Mouse (Mus musculus) adrenal gland (tissue): ENCODE measurements around the gene Tmem243.

Experiments
- intact Hi-C: fragments of 180-260 bp; cut with DNase I; formaldehyde crosslinking; loops from one replicate; pipeline ENCODE4 v1.15.1; 2025
- long read RNA-seq, 2 experiments: library from polyadenylated mRNA; unstranded; transcript quantifications; one replicate each; pipeline ENCODE4 v2.0.0; 2020; ENCODE audit warnings: borderline replicate concordance in 1 of 2; ENCODE audit not compliant: insufficient replicate concordance in 1 of 2

The Tmem243 gene
- long read RNA-seq, experiment 1, full-length matches to known transcripts, result 11 of 19 reads
- long read RNA-seq, experiment 1, partial matches to known transcripts, result 5 of 19 reads
- long read RNA-seq, experiment 1, other reads (novel, unspliced or antisense), result 3 of 19 reads
- long read RNA-seq, experiment 2, full-length matches to known transcripts, result 15 of 17 reads
- long read RNA-seq, experiment 2, partial matches to known transcripts, result 2 of 17 reads
- long read RNA-seq, experiment 2, other reads (novel, unspliced or antisense), result 0 of 17 reads

GRCm38 (mm10) chr5:9100207-9100848 is at the start of gene Tmem243:
Tmem243 (plus strand) TSS chr5:9100668.
- intact Hi-C loops, result no loop called here

GRCm38 (mm10) chr5:9056020-9056660 is 44.3 kb upstream of the Tmem243 start:
- intact Hi-C loops, result no loop called here

GRCm38 (mm10) chr5:9057277-9057879 is 43.1 kb upstream of the Tmem243 start:
- intact Hi-C loops, result no loop called here

GRCm38 (mm10) chr5:9059303-9060023 is 41.0 kb upstream of the Tmem243 start:
- intact Hi-C loops, result loop anchor here (10.0 kb wide), 2 partner anchors 55 to 365 kb away; no protein-coding TSS in a partner anchor

- intact Hi-C loops, result loop anchor here (10.0 kb wide), 2 partner anchors 55 to 365 kb away; no protein-coding TSS in a partner anchor
Measured at GRCm38 (mm10) chr5:9060228-9060627, 40.2 kb upstream of the Tmem243 start.

- intact Hi-C loops, result loop anchor here (10.0 kb wide), 2 partner anchors 51 to 361 kb away; no protein-coding TSS in a partner anchor
Measured at GRCm38 (mm10) chr5:9064217-9064616, 36.3 kb upstream of the Tmem243 start.

GRCm38 (mm10) chr5:9068886-9069285 is 31.6 kb upstream of the Tmem243 start:
- intact Hi-C loops, result loop anchor here (10.0 kb wide), 2 partner anchors 46 to 356 kb away; no protein-coding TSS in a partner anchor

- intact Hi-C loops, result loop anchor here (10.0 kb wide), 2 partner anchors 45 to 355 kb away; no protein-coding TSS in a partner anchor
Measured at GRCm38 (mm10) chr5:9069599-9070209, 30.8 kb upstream of the Tmem243 start.

- intact Hi-C loops, result no loop called here
Measured at GRCm38 (mm10) chr5:9071360-9071759, 29.1 kb upstream of the Tmem243 start.

- intact Hi-C loops, result no loop called here
Measured at GRCm38 (mm10) chr5:9073177-9073854, 27.2 kb upstream of the Tmem243 start.

GRCm38 (mm10) chr5:9079773-9080501 is 20.5 kb upstream of the Tmem243 start:
- intact Hi-C loops, result no loop called here

GRCm38 (mm10) chr5:9086924-9087719 is 13.3 kb upstream of the Tmem243 start:
- intact Hi-C loops, result no loop called here

- intact Hi-C loops, result no loop called here
Measured at GRCm38 (mm10) chr5:9090493-9091106, 9.9 kb upstream of the Tmem243 start.

- intact Hi-C loops, result no loop called here
Measured at GRCm38 (mm10) chr5:9092716-9093115, 7.8 kb upstream of the Tmem243 start.

- intact Hi-C loops, result no loop called here
Measured at GRCm38 (mm10) chr5:9093490-9093889, 7.0 kb upstream of the Tmem243 start.

- intact Hi-C loops, result no loop called here
Measured at GRCm38 (mm10) chr5:9100849-9101801, 657 bp downstream of the Tmem243 start.

- intact Hi-C loops, result no loop called here
Measured at GRCm38 (mm10) chr5:9102696-9103095, 2.2 kb downstream of the Tmem243 start.
